Mouse (Mus musculus): ENCODE data around the gene Gla. TPM values are rescaled to one million over a fixed set of nuclear protein-coding genes. Genes with fewer than 3 reads are reported as not detected.
A peak's percentile ranks its signal among the peaks of the same experiment; 100 is the strongest.
"Not testable (repeated sequence)": the region's sequence is repeated elsewhere in the genome, so short reads cannot be mapped to it uniquely, and the experiment has no call there.

Gene Gla
- polyA plus RNA-seq, 1 experiment from 2014 or later: 5.9 TPM

GRCm38 (mm10) chrX:134541955-134542308 lies 59.0 kb downstream of the Gla start:
- Histone ChIP-seq H3K4me3 (peak overlapping the region; percentile 70), H3K4me1 (no peaks in the 10 kb centered on the region), H3K27me3 (replicated peaks; ENCODE audit: low read depth, poor library complexity, severe bottlenecking) (no peaks in the 10 kb centered on the region), H3K36me3 (replicated peaks) (peaks cover 4% of the 10 kb centered on the region; the same call in 1 of the 2 replicates), H3K27ac (replicated peaks) (peak overlapping the region; percentile 90), H3K9me3 (no peaks in the 10 kb centered on the region)
- WGBS: 18% methylated on average over 6 of the region's 6 CpGs
- no peak for DNase-seq (ENCODE audit: low spot score)

GRCm38 (mm10) chrX:134541145-134541954 lies 59.6 kb downstream of the Gla start, which contains the start of gene Timm8a1:
Gene Timm8a1 (minus strand): TSS chrX:134541865.
- H3K27me3 ChIP-seq (replicated peaks; ENCODE audit: low read depth, poor library complexity, severe bottlenecking): no peaks in the 10 kb centered on the region
- no peaks in the 10 kb centered on the region for H3K4me1 ChIP-seq
- no peaks in the 10 kb centered on the region for H3K9me3 ChIP-seq
- 18% methylated on average over 61 of the region's 61 CpGs for WGBS
- H3K27ac ChIP-seq (replicated peaks): peak within 1 kb of the TSS; percentile 90
- H3K36me3 ChIP-seq (replicated peaks): peaks cover 9% of the 10 kb centered on the region
- DNase-seq (ENCODE audit: low spot score): peak; percentile 83
- peak within 1 kb of the TSS; percentile 70 for H3K4me3 ChIP-seq

GRCm38 (mm10) chrX:134540414-134541135 lies 60.4 kb downstream of the Gla start:
- peak overlapping the region; percentile 70 for H3K4me3 ChIP-seq
- no peaks in the 10 kb centered on the region for H3K9me3 ChIP-seq
- DNase-seq (ENCODE audit: low spot score): peak; percentile 11
- H3K4me1 ChIP-seq: no peaks in the 10 kb centered on the region
- H3K36me3 ChIP-seq (replicated peaks): peaks cover 17% of the 10 kb centered on the region
- WGBS: 35% methylated on average over 12 of the region's 12 CpGs
- peak overlapping the region; percentile 83 for H3K27ac ChIP-seq (replicated peaks)
- no peaks in the 10 kb centered on the region for H3K27me3 ChIP-seq (replicated peaks; ENCODE audit: low read depth, poor library complexity, severe bottlenecking)

GRCm38 (mm10) chrX:134539795-134540194 lies 61.1 kb downstream of the Gla start:
- Histone ChIP-seq H3K4me3 (peak overlapping the region; percentile 70), H3K36me3 (replicated peaks) (peaks cover 23% of the 10 kb centered on the region)
- H3K27ac ChIP-seq (replicated peaks); DNase-seq (ENCODE audit: low spot score); H3K9me3 ChIP-seq; H3K27me3 ChIP-seq (replicated peaks; ENCODE audit: low read depth, poor library complexity, severe bottlenecking); H3K4me1 ChIP-seq: not testable (repeated sequence)
- WGBS: 83% methylated on average over 10 of the region's 10 CpGs

Other genes with a start within 250 kb of the Gla start
- gene Drp2, start 196.6 kb downstream of the Gla start, polyA plus RNA-seq (2016; fragmentation: Nextera tagmentation; extraction: Ambion mirVana): 1.4 and 1.8 TPM in 2 replicates
- gene Taf7l, start 124.6 kb downstream of the Gla start, polyA plus RNA-seq (2016; fragmentation: Nextera tagmentation; extraction: Ambion mirVana): 0.21 TPM in 1 of 2 replicates, not detected in the other
- 97.4 and 103 TPM in 2 replicates for gene Timm8a1, start 59.3 kb downstream of the Gla start, polyA plus RNA-seq (2016; fragmentation: Nextera tagmentation; extraction: Ambion mirVana)
- 0.84 and 1.1 TPM in 2 replicates for gene Btk, start 17.6 kb downstream of the Gla start, polyA plus RNA-seq (2016; fragmentation: Nextera tagmentation; extraction: Ambion mirVana)
- gene Rpl36a, start 15.5 kb downstream of the Gla start, polyA plus RNA-seq (2016; fragmentation: Nextera tagmentation; extraction: Ambion mirVana): 341 and 352 TPM in 2 replicates
- gene Hnrnph2, start 54 bp upstream of the Gla start, polyA plus RNA-seq (2016; fragmentation: Nextera tagmentation; extraction: Ambion mirVana): 218 and 219 TPM in 2 replicates
- 6.3 and 7.1 TPM in 2 replicates for gene Armcx4, start 85.4 kb upstream of the Gla start, polyA plus RNA-seq (2016; fragmentation: Nextera tagmentation; extraction: Ambion mirVana)
- 46.9 and 50.0 TPM in 2 replicates for gene Armcx1, start 116.8 kb upstream of the Gla start, polyA plus RNA-seq (2016; fragmentation: Nextera tagmentation; extraction: Ambion mirVana)
- gene Armcx6, start 150.3 kb upstream of the Gla start, polyA plus RNA-seq (2016; fragmentation: Nextera tagmentation; extraction: Ambion mirVana): 16.1 and 19.1 TPM in 2 replicates
- gene Armcx3, start 155.5 kb upstream of the Gla start, polyA plus RNA-seq (2016; fragmentation: Nextera tagmentation; extraction: Ambion mirVana): 47.5 and 51.4 TPM in 2 replicates
- gene Armcx2, start 208.1 kb upstream of the Gla start, polyA plus RNA-seq (2016; fragmentation: Nextera tagmentation; extraction: Ambion mirVana): 79.7 and 80.8 TPM in 2 replicates